Mouse (Mus musculus) E14TG2a.4 (cell line): ENCODE results near the gene Gm42878.

Source experiments
- CTCF ChIP-seq: conservative IDR thresholded peaks from 2 replicates; pipeline ENCODE4 v1.5.1; 2014; ENCODE audit warnings: low read length
- NANOG ChIP-seq: IDR thresholded peaks from 2 replicates; pipeline ENCODE4 v1.6.1; 2014; ENCODE audit warnings: borderline replicate concordance, low read length, mixed read lengths

- TF ChIP-seq CTCF, result no peak
- no peak for TF ChIP-seq NANOG
Measured at GRCm38 (mm10) chr5:121570787-121571186, 25.5 kb upstream of the Gm42878 start.
